Mouse (Mus musculus): ENCODE data around the gene Dmxl2. TPM values are rescaled to one million over a fixed set of nuclear protein-coding genes. Genes with fewer than 3 reads are reported as not detected.
A peak's percentile ranks its signal among the peaks of the same experiment; 100 is the strongest.

Gene Dmxl2
- polyA plus RNA-seq, 1 experiment from 2014 or later: 36.5 TPM

DNA sequence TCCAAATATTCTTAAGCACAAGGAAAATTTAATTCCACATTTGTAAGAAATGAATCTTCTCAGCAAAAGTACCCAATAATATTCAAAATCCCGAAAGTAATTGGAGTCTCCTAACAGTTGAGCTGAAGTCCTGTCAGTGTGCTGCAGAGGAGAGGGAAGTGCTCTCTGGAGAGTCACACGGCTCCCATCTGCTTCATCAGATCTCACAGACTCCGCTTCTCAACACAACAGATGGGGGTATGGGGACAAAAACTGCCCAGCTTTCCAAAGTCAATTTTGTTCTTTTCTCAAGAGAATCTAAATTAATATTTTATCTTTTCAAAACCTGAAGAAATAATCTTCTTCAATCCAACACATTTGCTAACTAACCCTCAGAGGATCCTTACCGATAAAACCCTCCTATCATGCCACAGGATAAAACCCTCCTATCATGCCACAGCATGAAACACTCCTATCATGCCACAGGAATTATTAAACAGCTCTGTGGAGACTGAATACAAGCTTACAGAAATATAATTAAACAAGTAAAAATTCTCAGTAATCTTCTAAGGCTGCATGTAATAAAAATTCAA lies 37.9 kb downstream of the Dmxl2 start:
- H3K9me3 ChIP-seq: no peaks in the 10 kb centered on the region
- H3K9ac ChIP-seq (replicated peaks): no peak overlapping the region
- 53% methylated on average over 4 of the region's 4 CpGs for WGBS
- ATAC-seq: no peak
- H3K27ac ChIP-seq: no peak overlapping the region
- no peak overlapping the region for H3K4me2 ChIP-seq (replicated peaks)
- H3K4me1 ChIP-seq (replicated peaks): no peaks in the 10 kb centered on the region
- no peaks in the 10 kb centered on the region for H3K27me3 ChIP-seq
- peaks cover 3% of the 10 kb centered on the region; the same call in 1 of the 2 replicates for H3K36me3 ChIP-seq
- no peak overlapping the region for H3K4me3 ChIP-seq (replicated peaks)

DNA sequence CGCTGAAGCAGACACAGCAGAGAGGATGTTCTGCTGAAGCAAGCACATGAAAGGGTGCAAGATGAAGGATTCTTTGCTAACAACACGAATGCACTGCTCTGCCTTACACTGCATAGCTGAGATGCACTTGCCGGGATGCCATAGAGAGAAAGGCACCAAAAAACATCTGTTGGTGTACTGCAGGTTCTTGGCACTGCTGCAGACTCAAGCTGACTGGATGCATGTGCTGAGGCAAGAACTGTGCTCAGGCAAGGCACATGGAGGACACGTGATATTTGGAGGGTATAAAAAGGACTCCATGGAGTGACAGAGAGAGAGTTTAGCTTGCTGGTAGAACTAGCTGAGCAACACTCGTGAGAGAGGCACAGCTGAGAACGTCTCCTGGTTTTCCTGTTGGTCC lies 62.4 kb downstream of the Dmxl2 start:
- no peaks in the 10 kb centered on the region for H3K9me3 ChIP-seq
- H3K4me3 ChIP-seq (replicated peaks): no peak overlapping the region
- H3K4me1 ChIP-seq (replicated peaks): no peaks in the 10 kb centered on the region
- ATAC-seq: no peak
- H3K4me2 ChIP-seq (replicated peaks): no peak overlapping the region
- H3K27me3 ChIP-seq: no peaks in the 10 kb centered on the region
- H3K27ac ChIP-seq: no peak overlapping the region
- 90% methylated on average over 6 of the region's 6 CpGs for WGBS
- H3K9ac ChIP-seq (replicated peaks): no peak overlapping the region
- H3K36me3 ChIP-seq: peaks cover 1% of the 10 kb centered on the region; the same call in 1 of the 2 replicates

DNA sequence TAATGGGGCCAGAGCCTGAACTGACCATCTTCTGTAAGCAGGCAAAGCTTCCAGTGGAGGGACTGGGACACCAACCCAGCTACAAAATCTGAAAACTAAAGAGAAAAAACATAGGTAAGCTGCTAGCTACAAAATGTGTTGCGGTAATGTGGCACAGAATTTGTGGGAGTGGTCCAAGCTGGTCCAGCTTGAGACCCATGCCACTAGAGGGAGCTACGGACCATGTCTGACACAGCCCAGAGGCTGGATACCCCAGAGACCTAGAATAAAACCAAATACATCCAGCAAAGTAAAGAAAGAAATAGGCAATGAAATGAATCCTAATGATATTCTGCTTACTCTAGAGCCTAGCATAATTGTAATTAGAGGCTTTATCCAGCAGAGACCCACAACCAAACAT lies 63.2 kb downstream of the Dmxl2 start:
- Histone ChIP-seq H3K27ac (no peak overlapping the region), H3K27me3 (no peaks in the 10 kb centered on the region), H3K36me3 (no peaks in the 10 kb centered on the region), H3K4me1 (replicated peaks) (no peaks in the 10 kb centered on the region), H3K9ac (replicated peaks) (no peak overlapping the region), H3K4me2 (replicated peaks) (no peak overlapping the region), H3K4me3 (replicated peaks) (no peak overlapping the region), H3K9me3 (no peaks in the 10 kb centered on the region)
- 35% methylated on average over 2 of the region's 2 CpGs for WGBS
- no peak for ATAC-seq

DNA sequence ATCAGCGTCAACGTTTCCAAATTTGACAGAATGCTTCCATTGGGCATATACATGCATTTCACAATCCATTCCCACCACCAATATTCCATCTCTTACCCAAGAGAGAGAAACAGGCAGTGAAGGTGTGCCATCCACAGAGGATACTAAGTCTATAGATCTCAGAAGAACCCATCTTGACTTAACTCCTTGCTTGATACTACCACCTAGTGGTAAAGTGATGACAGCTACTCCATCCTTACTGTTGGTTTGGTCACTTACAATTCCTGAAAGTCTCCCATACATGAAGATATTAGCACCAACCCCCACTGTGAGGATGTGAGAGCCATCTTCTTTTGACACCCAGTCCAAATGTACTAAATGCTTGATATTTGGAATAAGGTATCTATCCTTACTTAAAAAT lies 85.2 kb downstream of the Dmxl2 start:
- no peak overlapping the region for H3K9ac ChIP-seq (replicated peaks)
- no peaks in the 10 kb centered on the region for H3K27me3 ChIP-seq
- ATAC-seq: no peak
- H3K36me3 ChIP-seq: peaks cover 34% of the 10 kb centered on the region
- H3K4me3 ChIP-seq (replicated peaks): no peak overlapping the region
- WGBS: 96% methylated on average over 2 of the region's 2 CpGs
- no peaks in the 10 kb centered on the region for H3K9me3 ChIP-seq
- H3K4me1 ChIP-seq (replicated peaks): no peaks in the 10 kb centered on the region
- H3K27ac ChIP-seq: no peak overlapping the region
- H3K4me2 ChIP-seq (replicated peaks): no peak overlapping the region

DNA sequence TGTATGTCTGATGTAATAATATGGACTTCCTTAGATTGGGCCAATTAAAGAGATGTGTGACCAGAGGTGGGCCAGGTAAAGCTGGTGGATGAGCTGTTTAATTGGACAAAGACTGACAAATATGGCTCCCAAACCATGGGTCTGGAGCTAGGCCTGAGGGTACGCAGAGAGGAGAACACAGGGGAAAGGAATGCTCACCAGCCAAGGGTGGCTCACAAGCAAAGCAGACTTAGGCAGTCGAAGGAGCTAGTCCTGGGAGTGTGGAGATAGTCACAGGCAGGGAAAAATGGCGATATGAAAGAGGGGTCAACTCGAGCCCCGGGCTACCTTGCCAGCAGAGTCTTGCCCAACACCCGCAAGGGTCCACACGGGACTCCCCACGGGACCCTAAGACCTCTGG lies 144.7 kb downstream of the Dmxl2 start:
- Histone ChIP-seq H3K36me3 (no peaks in the 10 kb centered on the region), H3K9ac (replicated peaks) (no peak overlapping the region), H3K4me3 (replicated peaks) (no peak overlapping the region), H3K27ac (no peak overlapping the region), H3K4me2 (replicated peaks) (no peak overlapping the region), H3K9me3 (no peaks in the 10 kb centered on the region), H3K27me3 (no peaks in the 10 kb centered on the region), H3K4me1 (replicated peaks) (no peaks in the 10 kb centered on the region)
- no peak for ATAC-seq
- WGBS: 91% methylated on average over 5 of the region's 8 CpGs

DNA sequence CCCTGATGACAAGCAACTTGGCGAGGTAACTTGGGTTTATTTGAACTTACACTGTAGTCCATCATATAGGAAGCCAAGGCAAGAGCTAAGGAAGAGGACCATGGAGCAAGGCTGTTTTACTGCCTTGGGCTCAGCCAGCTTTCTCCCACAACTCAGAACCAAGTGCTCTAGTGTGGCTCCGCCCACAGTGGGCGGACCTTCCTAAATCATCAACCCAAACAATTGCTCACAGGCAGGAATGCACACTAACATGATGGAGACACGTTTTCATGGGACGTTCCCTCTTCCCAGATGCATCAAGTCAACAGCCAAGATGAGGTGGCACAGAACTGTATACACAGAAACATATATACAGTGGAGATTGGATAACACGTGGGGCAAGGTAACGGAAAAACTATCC lies 159.4 kb downstream of the Dmxl2 start:
- WGBS: 75% methylated on average over 7 of the region's 7 CpGs
- no peak overlapping the region for H3K9ac ChIP-seq (replicated peaks)

DNA sequence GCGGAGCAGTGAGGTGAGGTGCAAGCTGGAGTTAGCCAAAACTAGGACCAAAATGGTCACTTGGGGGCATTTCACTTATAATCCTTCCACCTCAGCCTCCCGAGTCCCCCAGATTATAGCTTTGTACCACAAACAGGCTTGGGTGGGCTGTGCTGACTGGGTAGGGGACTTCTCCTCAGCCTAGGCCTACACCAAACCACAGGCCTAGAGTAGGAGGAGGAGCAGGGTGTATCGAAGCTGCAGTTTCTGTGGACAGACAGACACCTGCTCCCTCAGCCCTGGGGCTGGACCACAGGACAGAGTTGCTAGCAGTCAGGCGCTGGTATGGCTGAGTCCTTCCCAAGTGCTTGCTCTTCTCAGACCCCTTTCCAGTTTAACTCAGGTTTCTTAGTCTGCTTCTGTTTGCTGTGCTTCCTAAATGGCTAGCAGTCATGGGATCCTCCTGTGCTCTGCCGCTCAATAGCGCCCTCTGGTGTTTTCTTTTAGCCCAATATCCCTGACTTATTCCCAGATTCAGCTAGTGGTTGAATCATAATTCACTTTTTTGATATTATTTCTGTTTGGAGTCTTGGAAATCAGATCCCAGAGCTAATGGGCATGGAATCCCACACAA lies 164.8 kb downstream of the Dmxl2 start:
- Histone ChIP-seq H3K4me2 (replicated peaks) (no peak overlapping the region), H3K4me3 (replicated peaks) (no peak overlapping the region), H3K36me3 (no peaks in the 10 kb centered on the region), H3K9me3 (no peaks in the 10 kb centered on the region), H3K27ac (no peak overlapping the region), H3K9ac (replicated peaks) (no peak overlapping the region), H3K27me3 (no peaks in the 10 kb centered on the region), H3K4me1 (replicated peaks) (0 out of 2 replicates have a peak, but pooled peaks cover 4% of the 10 kb centered on the region)
- peak; percentile 80 for ATAC-seq
- 52% methylated on average over 6 of the region's 6 CpGs for WGBS

More for the DNA sequence above, 159.4 kb downstream of the Dmxl2 start:
- Histone ChIP-seq H3K27me3 (no peaks in the 10 kb centered on the region), H3K36me3 (no peaks in the 10 kb centered on the region), H3K9me3 (no peaks in the 10 kb centered on the region), H3K4me1 (replicated peaks) (no peaks in the 10 kb centered on the region), H3K27ac (no peak overlapping the region), H3K4me3 (replicated peaks) (no peak overlapping the region), H3K4me2 (replicated peaks) (no peak overlapping the region)
- no peak for ATAC-seq

DNA sequence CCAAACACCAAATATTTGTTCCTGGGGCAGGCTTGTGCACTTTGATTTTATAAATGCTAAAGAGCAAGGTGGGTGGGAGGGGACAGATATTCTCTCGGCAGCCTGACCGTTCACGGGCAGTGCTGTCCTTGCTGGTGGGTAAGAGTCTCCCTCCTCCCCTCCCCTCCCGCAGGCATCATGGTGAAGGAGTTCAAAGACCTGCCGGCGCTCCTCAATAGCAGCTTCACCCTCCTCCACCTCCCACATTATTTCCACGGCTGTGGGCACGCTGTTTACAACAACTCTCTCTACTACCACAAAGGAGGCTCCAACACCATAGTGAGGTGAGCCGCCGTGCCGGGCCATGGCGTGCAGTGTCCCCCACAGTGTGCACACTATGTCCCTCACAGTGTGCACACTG lies 165.8 kb downstream of the Dmxl2 start:
- Histone ChIP-seq H3K4me2 (replicated peaks) (no peak overlapping the region), H3K4me3 (replicated peaks) (no peak overlapping the region), H3K36me3 (no peaks in the 10 kb centered on the region), H3K4me1 (replicated peaks) (0 out of 2 replicates have a peak, but pooled peaks cover 4% of the 10 kb centered on the region), H3K9me3 (no peaks in the 10 kb centered on the region), H3K27ac (no peak overlapping the region), H3K9ac (replicated peaks) (no peak overlapping the region), H3K27me3 (no peaks in the 10 kb centered on the region)
- WGBS: 52% methylated on average over 12 of the region's 12 CpGs
- peak; percentile 34; the same call in 1 of the 2 replicates for ATAC-seq

DNA sequence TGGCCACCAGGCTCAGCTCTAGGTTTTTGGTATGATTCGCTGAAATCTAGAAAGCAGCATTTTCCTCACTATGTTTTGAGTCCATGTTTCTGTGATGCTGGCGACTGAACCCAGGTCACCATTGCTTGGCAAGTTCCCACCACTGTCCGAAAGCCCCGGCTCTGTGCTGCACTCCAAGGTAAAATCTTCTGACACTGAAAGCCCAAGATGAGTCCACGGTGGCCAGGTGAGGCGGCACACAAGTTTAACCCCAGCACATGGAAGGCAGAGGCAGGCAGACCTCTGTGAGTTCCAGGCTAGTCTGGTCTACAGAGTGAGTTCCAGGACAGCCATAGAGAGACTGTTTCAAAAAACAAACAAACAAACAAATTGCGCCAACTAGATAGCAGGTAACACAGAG lies 172.2 kb downstream of the Dmxl2 start:
- Histone ChIP-seq H3K9ac (replicated peaks) (no peak overlapping the region), H3K36me3 (no peaks in the 10 kb centered on the region), H3K9me3 (no peaks in the 10 kb centered on the region), H3K4me2 (replicated peaks) (no peak overlapping the region), H3K4me1 (replicated peaks) (no peaks in the 10 kb centered on the region), H3K27me3 (no peaks in the 10 kb centered on the region), H3K27ac (no peak overlapping the region), H3K4me3 (replicated peaks) (no peak overlapping the region)
- no peak for ATAC-seq
- WGBS: 92% methylated on average over 7 of the region's 7 CpGs

DNA sequence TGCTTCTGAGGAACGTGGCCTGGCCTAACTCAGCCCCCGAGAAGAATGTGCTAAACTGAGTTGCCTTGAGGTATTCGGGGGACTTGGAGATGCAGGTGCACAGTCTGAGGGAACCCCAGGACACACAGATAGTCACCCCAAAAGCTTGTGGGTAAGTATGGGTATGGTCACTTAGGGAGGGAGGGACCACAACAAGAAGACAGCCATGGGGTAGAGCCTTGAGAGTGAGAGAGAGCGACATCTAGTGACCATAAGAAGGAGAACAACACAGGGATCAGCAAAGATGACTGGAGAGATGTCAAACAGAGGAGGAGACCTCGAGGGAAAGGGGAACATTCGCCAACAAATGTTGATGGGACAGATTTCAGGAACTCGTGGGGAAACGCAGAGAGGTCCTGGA lies 178.0 kb downstream of the Dmxl2 start:
- H3K36me3 ChIP-seq: no peaks in the 10 kb centered on the region
- no peak for ATAC-seq
- H3K4me3 ChIP-seq (replicated peaks): no peak overlapping the region
- 48% methylated on average over 8 of the region's 8 CpGs for WGBS
- no peaks in the 10 kb centered on the region for H3K4me1 ChIP-seq (replicated peaks)
- H3K27me3 ChIP-seq: no peaks in the 10 kb centered on the region
- H3K4me2 ChIP-seq (replicated peaks): no peak overlapping the region
- H3K9ac ChIP-seq (replicated peaks): no peak overlapping the region
- no peaks in the 10 kb centered on the region for H3K9me3 ChIP-seq
- no peak overlapping the region for H3K27ac ChIP-seq

DNA sequence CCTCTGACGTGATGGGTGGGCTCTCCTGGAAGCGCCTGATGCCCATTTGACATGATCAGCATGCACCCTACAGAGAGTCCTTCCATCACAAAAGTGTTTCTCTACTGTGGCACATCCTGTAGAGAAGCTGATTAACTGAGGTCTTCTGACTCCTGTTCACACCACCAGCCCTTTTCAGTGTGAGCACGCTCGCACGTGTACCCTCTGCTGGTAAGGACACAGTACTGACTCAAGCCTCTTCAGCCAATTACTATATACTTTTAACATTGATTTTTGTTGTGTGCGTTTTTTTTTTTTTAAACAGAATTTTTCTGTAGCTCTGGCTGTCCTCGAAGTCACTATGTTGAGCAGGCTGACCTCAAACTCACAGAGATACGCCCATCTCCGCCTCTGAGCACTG lies 185.1 kb downstream of the Dmxl2 start:
- Histone ChIP-seq H3K4me2 (replicated peaks) (no peak overlapping the region), H3K36me3 (no peaks in the 10 kb centered on the region), H3K4me3 (replicated peaks) (no peak overlapping the region), H3K27ac (no peak overlapping the region), H3K9me3 (no peaks in the 10 kb centered on the region), H3K4me1 (replicated peaks) (no peaks in the 10 kb centered on the region), H3K27me3 (no peaks in the 10 kb centered on the region), H3K9ac (replicated peaks) (no peak overlapping the region)
- WGBS: 76% methylated on average over 9 of the region's 9 CpGs
- no peak for ATAC-seq
